9 mouse cellular contexts compared by ENCODE assay signal in the genomic region with DNA sequence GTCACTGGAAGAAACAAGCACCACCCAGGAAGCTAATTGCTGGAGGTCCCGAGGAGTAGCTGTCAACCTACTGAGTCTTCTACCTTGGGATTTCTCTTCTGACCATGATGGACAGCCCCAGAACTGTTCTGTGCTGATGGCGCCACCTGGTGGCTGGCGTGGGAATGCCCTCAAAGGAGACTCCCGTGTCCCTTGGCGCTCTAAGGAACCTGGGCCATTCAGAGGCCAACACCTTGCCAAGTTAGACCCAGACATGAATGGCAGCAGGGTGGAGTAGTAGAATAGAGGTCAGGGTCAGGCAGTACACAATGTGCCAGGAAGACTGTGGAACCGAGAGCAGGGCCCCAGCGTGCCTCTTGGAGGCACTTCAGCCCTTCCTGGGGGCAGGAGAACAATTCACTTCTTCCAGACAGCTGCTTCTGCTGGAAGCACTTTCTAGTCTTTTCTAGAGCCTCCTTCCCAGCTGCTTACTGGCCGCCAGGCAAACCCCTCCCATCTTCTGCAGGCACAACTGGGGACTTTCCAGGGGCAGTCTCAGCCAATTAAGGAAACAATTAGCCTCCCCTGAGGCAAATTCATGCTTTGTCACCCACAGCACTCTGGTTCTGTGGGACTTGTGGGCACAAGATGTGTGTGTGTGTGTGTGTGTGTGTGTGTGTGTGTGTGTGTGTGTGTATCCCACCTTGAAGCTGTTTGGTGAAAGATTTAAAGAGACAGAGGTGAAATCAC. TPM values are rescaled to one million over a fixed set of nuclear protein-coding genes. Genes with fewer than 3 reads are reported as not detected.
DNase-seq lines count a peak whose midpoint lies in the region; ATAC-seq and TF ChIP-seq lines count a peak whose summit lies in the region.
"Had no signal": no experiment of that assay in that cellular context is flagged by ENCODE, and none has a peak within 500 bp of the region (broad histone marks: within the 10 kb centered on the region; RNA-seq: fewer than 3 reads in every experiment).

No protein-coding gene starts in this region.

- H3K27me3 ChIP-seq in MEL (ENCODE audit: control insufficient read depth in 1 of 2, insufficient read depth in 2 of 2, low read length in 2 of 2), result no peaks in the 10 kb centered on the region
- H3K27me3 ChIP-seq in forebrain, embryonic 12.5 days, result peaks cover 51% of the 10 kb centered on the region

- 0% methylated on average over 8 of the region's 8 CpGs for WGBS in forebrain, embryonic 12.5 days

- H3K9ac ChIP-seq in MEL (ENCODE audit: control insufficient read depth, low read depth, low read length, poor library complexity, severe bottlenecking), result peak overlapping the region; percentile 42
- H3K9ac ChIP-seq in forebrain, embryonic 12.5 days, result no peak overlapping the region

- intact Hi-C loops in heart, postnatal 25 days (cut with DNase I), result loop anchor here (1.0 to 5.0 kb wide), 2 partner anchors 131 to 223 kb away; no protein-coding TSS in a partner anchor

- H3K9me3 ChIP-seq in MEL (replicated peaks; ENCODE audit: insufficient read depth, low read length), result no peaks in the 10 kb centered on the region
- H3K9me3 ChIP-seq in forebrain, embryonic 12.5 days, result no peaks in the 10 kb centered on the region

- TF ChIP-seq RAD21 in MEL (IDR thresholded peaks at IDR 0.05; ENCODE audit: low read depth, low read length), result peak; percentile 96

- TF ChIP-seq POLR2A in MEL (IDR thresholded peaks at IDR 0.05; ENCODE audit: control insufficient read depth in 1 of 2, insufficient read depth in 1 of 2, low read depth in 1 of 2, low read length in 2 of 2, poor library complexity in 1 of 2), result no peak

- H3K4me2 ChIP-seq in forebrain, embryonic 12.5 days, result no peak overlapping the region

- peaks cover 4 to 22% of the 10 kb centered on the region in 2 experiments for H3K4me1 ChIP-seq in MEL (ENCODE audit: control insufficient read depth in 1 of 2, insufficient read depth in 2 of 2, low read length in 2 of 2)
- peaks cover 52% of the 10 kb centered on the region for H3K4me1 ChIP-seq in forebrain, embryonic 12.5 days

- ATAC-seq in forebrain, embryonic 12.5 days (ENCODE audit: low FRiP score), result peak; percentile 49

- peak; percentile 94 to 98 (median 97); a peak in 5 of 6 replicates for TF ChIP-seq CTCF in MEL (IDR thresholded peaks at IDR 0.05 in 2 of 3, conservative IDR thresholded peaks at IDR 0.05 in 1 of 3; ENCODE audit: control insufficient read depth in 1 of 3, insufficient read depth in 1 of 3, low read depth in 2 of 3, low read length in 3 of 3, poor library complexity in 1 of 3, severe bottlenecking in 1 of 3)

- H3K79me2 ChIP-seq in MEL (ENCODE audit: control insufficient read depth, insufficient read depth, low read length, poor library complexity), result no peaks in the 10 kb centered on the region; the same call in 1 of the 2 replicates

- no peak for TF ChIP-seq EP300 in MEL (IDR thresholded peaks at IDR 0.05; ENCODE audit: low read depth in 1 of 2, low read length in 2 of 2)

- peak overlapping the region; percentile 12 to 16; a peak in 2 of 4 replicates for H3K4me3 ChIP-seq in MEL (ENCODE audit: control insufficient read depth in 1 of 2, insufficient read depth in 1 of 2, low read depth in 2 of 2, low read length in 2 of 2)
- no peak overlapping the region for H3K4me3 ChIP-seq in forebrain, embryonic 12.5 days (replicated peaks)
- H3K4me3 ChIP-seq: myocyte had no signal

- DNase-seq in MEL (ENCODE audit: low read depth, low spot score), result peak; percentile 90
- DNase-seq in c-Kit-positive CD71-positive TER-119-positive erythroid progenitor cells, embryonic 14.5 days (ENCODE audit: low spot score), result peak; percentile 69
- DNase-seq in heart, postnatal 25 days (ENCODE audit: low spot score), result peak; percentile 72
- DNase-seq in layer of hippocampus, adult 8-10 months (ENCODE audit: low spot score in 2 of 2), result peak; percentile 74 to 90
- peak; percentile 95 for DNase-seq in lung, postnatal 14 days
- peak; percentile 83 for DNase-seq in right cerebral cortex, postnatal 25 days
- peak; percentile 83 to 89 for DNase-seq in urinary bladder, postnatal 36 days (ENCODE audit: low spot score in 2 of 2)

- H3K27ac ChIP-seq in MEL (ENCODE audit: control insufficient read depth, low read depth, low read length), result peak overlapping the region; percentile 98
- peak overlapping the region; percentile 60 for H3K27ac ChIP-seq in forebrain, embryonic 12.5 days

- H3K36me3 ChIP-seq in MEL (ENCODE audit: control insufficient read depth in 1 of 2, insufficient read depth in 2 of 2, low read length in 2 of 2), result peaks cover 0 to 9% of the 10 kb centered on the region in 2 experiments; a peak in 2 of 4 replicates
- no peaks in the 10 kb centered on the region for H3K36me3 ChIP-seq in forebrain, embryonic 12.5 days (replicated peaks)

TF ChIP-seq in MEL, 35 proteins besides CTCF, POLR2A, EP300 and RAD21:
- TF ChIP-seq ZKSCAN1 (IDR thresholded peaks at IDR 0.05; ENCODE audit: low read depth, low read length) (no peak), SMC3 (IDR thresholded peaks at IDR 0.05; ENCODE audit: low read depth, low read length) (peak; percentile 98), ZC3H11A (IDR thresholded peaks at IDR 0.05; ENCODE audit: low read depth, low read length) (peak; percentile 93)

RNA-seq across cellular contexts. Expression of a gene that starts 4.8 kb away (rescaled TPM):
- 4.8 and 7.4 TPM in 2 replicates for total RNA-seq in MEL (2012; rRNA removed)
- polyA plus RNA-seq in MEL (2012; ENCODE audit: insufficient read depth in 1 of 2, insufficient read length in 2 of 2, low read depth in 1 of 2, low replicate concordance in 2 of 2, missing spikeins in 1 of 2), result 10 to 100 TPM in 1 of 2 experiments, not detected in 1; 10.5 TPM
- polyA plus RNA-seq in forebrain, embryonic 12.5 days (2016; fragmentation: Nextera tagmentation; extraction: Ambion mirVana), result 1.4 and 1.7 TPM in 2 replicates
- total RNA-seq in heart, postnatal 25 days (2021), result 1 to 10 TPM; 2.9 TPM
- 1 to 10 TPM; 1.7 to 6.2 (median 3.5) TPM for total RNA-seq in layer of hippocampus, adult 8-10 months (2022)
- polyA plus RNA-seq: myocyte had no signal

RNA-seq across cellular contexts. Expression of a gene that starts 50.2 kb away (rescaled TPM):
- total RNA-seq in MEL (2012; rRNA removed), result 84.9 and 91.8 TPM in 2 replicates
- 10 to 100 TPM; 34.7 to 92.0 TPM for polyA plus RNA-seq in MEL (2012; ENCODE audit: insufficient read depth in 1 of 2, insufficient read length in 2 of 2, low read depth in 1 of 2, low replicate concordance in 2 of 2, missing spikeins in 1 of 2)
- polyA plus RNA-seq in forebrain, embryonic 12.5 days (2016; fragmentation: Nextera tagmentation; extraction: Ambion mirVana), result 14.7 and 14.9 TPM in 2 replicates
- total RNA-seq in heart, postnatal 25 days (2021), result 10 to 100 TPM; 52.2 to 55.8 TPM
- 100 to 1,000 TPM; 192 to 215 (median 201) TPM for total RNA-seq in layer of hippocampus, adult 8-10 months (2022)

RNA-seq across cellular contexts. Expression of a gene that starts 51.4 kb away (rescaled TPM):
- 19.5 and 19.6 TPM in 2 replicates for total RNA-seq in MEL (2012; rRNA removed)
- polyA plus RNA-seq in MEL (2012; ENCODE audit: insufficient read depth in 1 of 2, insufficient read length in 2 of 2, low read depth in 1 of 2, low replicate concordance in 2 of 2, missing spikeins in 1 of 2), result 10 to 100 TPM in 1 of 2 experiments, not detected in 1; 57.3 TPM
- polyA plus RNA-seq in forebrain, embryonic 12.5 days (2016; fragmentation: Nextera tagmentation; extraction: Ambion mirVana), result 36.0 and 45.4 TPM in 2 replicates
- total RNA-seq in heart, postnatal 25 days (2021), result 10 to 100 TPM; 40.5 to 44.8 TPM
- 10 to 100 TPM in 2 of 4 experiments, 1 to 10 TPM in 2; 8.5 to 13.7 (median 11.2) TPM for total RNA-seq in layer of hippocampus, adult 8-10 months (2022)
